Mouse (Mus musculus) cerebellum, adult 2 months (tissue): ENCODE measurements around the gene Nav3. TPM values are rescaled to one million over a fixed set of nuclear protein-coding genes. Genes with fewer than 3 reads are reported as not detected.

Source experiments
- DNase-seq, 2 experiments: peaks; one replicate each; pipeline ENCODE4 v3.0.0; 2021
- H3K27ac ChIP-seq: fragments of 200-500 bp; 2 replicates; pipeline ENCODE4 v1.5.1; 2012; ENCODE audit warnings: low read length, control low read depth, inconsistent platforms; ENCODE audit not compliant: insufficient read depth
- H3K27me3 ChIP-seq: fragments of 200-500 bp; 2 replicates; pipeline ENCODE4 v1.6.1; 2012; ENCODE audit warnings: inconsistent platforms, mild to moderate bottlenecking, low read length, moderate library complexity; ENCODE audit not compliant: control insufficient read depth, insufficient read depth
- H3K4me1 ChIP-seq: fragments of 200-500 bp; 2 replicates; pipeline ENCODE4 v1.6.1; 2011; ENCODE audit warnings: low read length; ENCODE audit not compliant: control insufficient read depth, insufficient read depth
- H3K4me3 ChIP-seq: fragments of 200-500 bp; replicated peaks from 2 replicates; pipeline ENCODE3; 2011; ENCODE audit warnings: mild to moderate bottlenecking, low read depth, low read length, control low read depth; ENCODE audit not compliant: insufficient read depth
- CTCF ChIP-seq: fragments of 200-500 bp; IDR thresholded peaks from 2 replicates; pipeline ENCODE4 v1.5.1; 2011; ENCODE audit warnings: low read depth, mild to moderate bottlenecking, control low read depth, low read length, moderate library complexity, borderline replicate concordance; ENCODE audit not compliant: insufficient read depth
- POLR2A ChIP-seq: fragments of 200-500 bp; IDR thresholded peaks from 2 replicates; pipeline ENCODE4 v1.6.1; 2011; ENCODE audit warnings: low read length, control low read depth, borderline replicate concordance; ENCODE audit not compliant: insufficient read depth
- WGBS: fragments of 180-500 bp; shearing (Covaris S2); methylation state at CpG from one replicate; pipeline ENCODE4 v1.1.7; 2018; 5-methylcytosine and 5-hydroxymethylcytosine counted together
- polyA plus RNA-seq: library from polyadenylated mRNA; depleted of rRNA; stranded (reverse); fragments of >200 nt; gene quantifications from 2 replicates; pipeline ENCODE4 v1.2.3, GENCODE M21; 2012

Gene Nav3
- polyA plus RNA-seq, 1 experiment: 10.6 TPM

- no peak overlapping the region for H3K27ac ChIP-seq
- H3K27me3 ChIP-seq: no peaks in the 10 kb centered on the region
- no peak for DNase-seq
- 88% methylated on average over 6 of the region's 6 CpGs for WGBS
- no peak for TF ChIP-seq CTCF
- TF ChIP-seq POLR2A: no peak
- H3K4me3 ChIP-seq: no peak overlapping the region
- H3K4me1 ChIP-seq: no peaks in the 10 kb centered on the region
Measured at GRCm38 (mm10) chr10:110169416-110169815, 286.6 kb downstream of the Nav3 start.

GRCm38 (mm10) chr10:110168892-110169291 lies 287.1 kb downstream of the Nav3 start:
- H3K27ac ChIP-seq: no peak overlapping the region
- TF ChIP-seq POLR2A: no peak
- no peak for TF ChIP-seq CTCF
- H3K4me1 ChIP-seq: no peaks in the 10 kb centered on the region
- no peak for DNase-seq
- 97% methylated on average over 2 of the region's 2 CpGs for WGBS
- no peaks in the 10 kb centered on the region for H3K27me3 ChIP-seq
- no peak overlapping the region for H3K4me3 ChIP-seq

- peak in 1 of 2 experiments; percentile 20 for DNase-seq
- Histone ChIP-seq H3K27me3 (no peaks in the 10 kb centered on the region), H3K4me1 (peaks cover 8% of the 10 kb centered on the region), H3K27ac (no peak overlapping the region), H3K4me3 (no peak overlapping the region)
- TF ChIP-seq POLR2A (no peak), CTCF (no peak)
Measured at GRCm38 (mm10) chr10:110162596-110162995, 293.4 kb downstream of the Nav3 start.

- peaks cover 8% of the 10 kb centered on the region for H3K4me1 ChIP-seq
- no peak overlapping the region for H3K4me3 ChIP-seq
- DNase-seq: no peak
- no peak overlapping the region for H3K27ac ChIP-seq
- TF ChIP-seq CTCF (no peak), POLR2A (no peak)
- 69% methylated on average over 5 of the region's 5 CpGs for WGBS
- no peaks in the 10 kb centered on the region for H3K27me3 ChIP-seq
Measured at GRCm38 (mm10) chr10:110160894-110161293, 295.1 kb downstream of the Nav3 start.

- Histone ChIP-seq H3K4me1 (peaks cover 10% of the 10 kb centered on the region), H3K27ac (no peak overlapping the region), H3K4me3 (no peak overlapping the region), H3K27me3 (no peaks in the 10 kb centered on the region)
- TF ChIP-seq POLR2A (no peak), CTCF (no peak)
- DNase-seq: no peak
- WGBS: 89% methylated on average over 1 of the region's 1 CpGs
Measured at GRCm38 (mm10) chr10:110159548-110159947, 296.5 kb downstream of the Nav3 start.

- WGBS: 31% methylated on average over 3 of the region's 3 CpGs
- H3K4me1 ChIP-seq: peaks cover 10% of the 10 kb centered on the region
- H3K27ac ChIP-seq: no peak overlapping the region
- no peak overlapping the region for H3K4me3 ChIP-seq
- no peaks in the 10 kb centered on the region for H3K27me3 ChIP-seq
- no peak for TF ChIP-seq CTCF
- TF ChIP-seq POLR2A: no peak
- DNase-seq: peak in 1 of 2 experiments; percentile 12
Measured at GRCm38 (mm10) chr10:110158122-110158521, 297.9 kb downstream of the Nav3 start.

GRCm38 (mm10) chr10:110156412-110156811 lies 299.6 kb downstream of the Nav3 start:
- TF ChIP-seq POLR2A (no peak), CTCF (no peak)
- WGBS: 80% methylated on average over 1 of the region's 1 CpGs
- no peaks in the 10 kb centered on the region for H3K27me3 ChIP-seq
- no peak for DNase-seq
- no peak overlapping the region for H3K4me3 ChIP-seq
- peaks cover 10% of the 10 kb centered on the region for H3K4me1 ChIP-seq
- H3K27ac ChIP-seq: no peak overlapping the region

GRCm38 (mm10) chr10:110155494-110155893 lies 300.5 kb downstream of the Nav3 start:
- DNase-seq: no peak
- no peak overlapping the region for H3K4me3 ChIP-seq
- TF ChIP-seq CTCF (no peak), POLR2A (no peak)
- H3K4me1 ChIP-seq: peaks cover 10% of the 10 kb centered on the region
- no peaks in the 10 kb centered on the region for H3K27me3 ChIP-seq
- H3K27ac ChIP-seq: no peak overlapping the region
- 52% methylated on average over 2 of the region's 2 CpGs for WGBS
